Mouse (Mus musculus) embryonic facial prominence, embryonic 14.5 days (tissue): ENCODE data around the gene Mrpl54. TPM values are rescaled to one million over a fixed set of nuclear protein-coding genes. Genes with fewer than 3 reads are reported as not detected.

ENCODE experiments used
- ATAC-seq: fragments of 200-750 bp; cut with Nextera tagmentation; 2 replicates; pipeline ENCODE4 v1.8.0; 2017; ENCODE audit warnings: low read depth, moderate number of reproducible peaks, moderate TSS enrichment
- DNase-seq: peaks from one replicate; pipeline ENCODE4 v3.0.0-alpha.2; 2015; ENCODE audit warnings: low spot score
- H3K27ac ChIP-seq: fragments of 300-500 bp; sonication (generic); replicated peaks from 2 replicates; pipeline ENCODE4 v1.5.1; 2014; ENCODE audit warnings: low read depth, mild to moderate bottlenecking, low read length, moderate library complexity
- H3K27me3 ChIP-seq: fragments of 300-500 bp; sonication (generic); replicated peaks from 2 replicates; pipeline ENCODE4 v1.6.1; 2014; ENCODE audit warnings: low read length; ENCODE audit not compliant: control insufficient read depth, insufficient read depth
- H3K36me3 ChIP-seq: fragments of 300-500 bp; sonication (generic); 2 replicates; pipeline ENCODE4 v1.6.1; 2014; ENCODE audit warnings: low read length, mixed read lengths; ENCODE audit not compliant: control insufficient read depth, insufficient read depth
- H3K4me1 ChIP-seq: fragments of 300-500 bp; sonication (generic); 2 replicates; pipeline ENCODE4 v1.6.1; 2014; ENCODE audit warnings: antibody characterized with exemption, low read length; ENCODE audit not compliant: control insufficient read depth, insufficient read depth
- H3K4me2 ChIP-seq: fragments of 300-500 bp; sonication (generic); 2 replicates; pipeline ENCODE4 v1.6.1; 2014; ENCODE audit warnings: low read depth, mild to moderate bottlenecking, low read length, moderate library complexity, mixed read lengths
- H3K4me3 ChIP-seq: fragments of 300-500 bp; sonication (generic); 2 replicates; pipeline ENCODE4 v1.5.1; 2014; ENCODE audit warnings: low read depth, mild to moderate bottlenecking, low read length
- H3K9ac ChIP-seq: fragments of 300-500 bp; sonication (generic); 2 replicates; pipeline ENCODE4 v1.6.1; 2014; ENCODE audit warnings: low read depth, mild to moderate bottlenecking, low read length, moderate library complexity, mixed read lengths
- H3K9me3 ChIP-seq: fragments of 300-500 bp; sonication (generic); 2 replicates; pipeline ENCODE4 v1.6.1; 2016; ENCODE audit warnings: low read length; ENCODE audit not compliant: control insufficient read depth
- WGBS: fragments of 180-500 bp; shearing (Covaris S2); extraction: QIAGEN DNeasy Blood & Tissue Kit; methylation state at CpG from one replicate; pipeline ENCODE4 v1.1.7; 2014; 5-methylcytosine and 5-hydroxymethylcytosine counted together
- polyA plus RNA-seq: library from polyadenylated mRNA; unstranded; fragments of >200 nt; fragmentation: Nextera tagmentation; extraction: Ambion mirVana; gene quantifications from 2 replicates; pipeline ENCODE4 v1.2.1, GENCODE M21; 2014

The Mrpl54 gene
- polyA plus RNA-seq, 1 experiment from 2014 or later, result 196 TPM

GRCm38 (mm10) chr10:81247804-81248203 lies 18.9 kb downstream of the Mrpl54 start:
- H3K9ac ChIP-seq, result no peak overlapping the region
- WGBS, result 94% methylated on average over 2 of the region's 2 CpGs
- ATAC-seq (no peak), DNase-seq (no peak)
- no peaks in the 10 kb centered on the region for H3K9me3 ChIP-seq
- H3K4me3 ChIP-seq, result no peak overlapping the region
- H3K36me3 ChIP-seq, result 0 out of 2 replicates have a peak, but pooled peaks cover 6% of the 10 kb centered on the region
- peaks cover 19% of the 10 kb centered on the region for H3K27me3 ChIP-seq
- no peak overlapping the region for H3K4me2 ChIP-seq
- H3K27ac ChIP-seq, result no peak overlapping the region
- H3K4me1 ChIP-seq, result peaks cover 1% of the 10 kb centered on the region; the same call in 1 of the 2 replicates

- no peak for DNase-seq
- ATAC-seq, result no peak
- 0 out of 2 replicates have a peak, but pooled peaks cover 3% of the 10 kb centered on the region for H3K36me3 ChIP-seq
- H3K4me3 ChIP-seq, result no peak overlapping the region
- no peak overlapping the region for H3K9ac ChIP-seq
- peaks cover 11% of the 10 kb centered on the region for H3K27me3 ChIP-seq
- H3K4me1 ChIP-seq, result no peaks in the 10 kb centered on the region
- H3K27ac ChIP-seq, result no peak overlapping the region
- H3K9me3 ChIP-seq, result no peaks in the 10 kb centered on the region
- 88% methylated on average over 6 of the region's 6 CpGs for WGBS
- H3K4me2 ChIP-seq, result no peak overlapping the region
Measured at GRCm38 (mm10) chr10:81245166-81245565, 21.6 kb downstream of the Mrpl54 start.

- H3K27me3 ChIP-seq, result peaks cover 17% of the 10 kb centered on the region
- no peaks in the 10 kb centered on the region for H3K4me1 ChIP-seq
- H3K9ac ChIP-seq, result no peak overlapping the region
- H3K27ac ChIP-seq, result no peak overlapping the region
- H3K4me3 ChIP-seq, result no peak overlapping the region
- no peak overlapping the region for H3K4me2 ChIP-seq
- DNase-seq, result no peak
- no peaks in the 10 kb centered on the region for H3K9me3 ChIP-seq
- 9% methylated on average over 17 of the region's 17 CpGs for WGBS
- H3K36me3 ChIP-seq, result no peaks in the 10 kb centered on the region
- ATAC-seq, result peak; percentile 64
Measured at GRCm38 (mm10) chr10:81244595-81244994, 22.1 kb downstream of the Mrpl54 start.

GRCm38 (mm10) chr10:81244146-81244545 lies 22.6 kb downstream of the Mrpl54 start:
- no peak overlapping the region for H3K4me3 ChIP-seq
- no peak for ATAC-seq
- WGBS, result 61% methylated on average over 4 of the region's 4 CpGs

GRCm38 (mm10) chr10:81242021-81242420 lies 24.7 kb downstream of the Mrpl54 start:
- DNase-seq, result no peak
- Histone ChIP-seq H3K9ac (no peak overlapping the region), H3K27ac (no peak overlapping the region), H3K4me3 (no peak overlapping the region), H3K27me3 (peaks cover 26% of the 10 kb centered on the region), H3K4me2 (no peak overlapping the region), H3K9me3 (no peaks in the 10 kb centered on the region), H3K4me1 (no peaks in the 10 kb centered on the region), H3K36me3 (no peaks in the 10 kb centered on the region)
- 81% methylated on average over 16 of the region's 16 CpGs for WGBS
- no peak for ATAC-seq

More at GRCm38 (mm10) chr10:81244146-81244545, 22.6 kb downstream of the Mrpl54 start:
- Histone ChIP-seq H3K27me3 (peaks cover 22% of the 10 kb centered on the region), H3K4me2 (no peak overlapping the region), H3K4me1 (no peaks in the 10 kb centered on the region), H3K9ac (no peak overlapping the region), H3K9me3 (no peaks in the 10 kb centered on the region), H3K36me3 (no peaks in the 10 kb centered on the region), H3K27ac (no peak overlapping the region)
- DNase-seq, result no peak

- ATAC-seq (no peak), DNase-seq (peak; percentile 62)
- no peaks in the 10 kb centered on the region for H3K9me3 ChIP-seq
- H3K27ac ChIP-seq, result no peak overlapping the region
- H3K9ac ChIP-seq, result no peak overlapping the region
- no peak overlapping the region for H3K4me3 ChIP-seq
- no peaks in the 10 kb centered on the region for H3K36me3 ChIP-seq
- H3K4me1 ChIP-seq, result no peaks in the 10 kb centered on the region
- H3K4me2 ChIP-seq, result no peak overlapping the region
- WGBS, result 21% methylated on average over 13 of the region's 13 CpGs
- peaks cover 26% of the 10 kb centered on the region for H3K27me3 ChIP-seq
Measured at GRCm38 (mm10) chr10:81240876-81241275, 25.9 kb downstream of the Mrpl54 start.

- Histone ChIP-seq H3K9ac (no peak overlapping the region), H3K4me3 (no peak overlapping the region), H3K27me3 (peaks cover 26% of the 10 kb centered on the region)
Measured at GRCm38 (mm10) chr10:81238618-81239017, 28.1 kb downstream of the Mrpl54 start.

GRCm38 (mm10) chr10:81236471-81237268 lies 30.1 kb downstream of the Mrpl54 start:
- WGBS, result 83% methylated on average over 12 of the region's 12 CpGs

More at GRCm38 (mm10) chr10:81238618-81239017, 28.1 kb downstream of the Mrpl54 start:
- no peak for DNase-seq
- no peaks in the 10 kb centered on the region for H3K36me3 ChIP-seq
- no peak for ATAC-seq
- WGBS, result 64% methylated on average over 2 of the region's 2 CpGs
- H3K4me2 ChIP-seq, result no peak overlapping the region
- H3K4me1 ChIP-seq, result peaks cover 2% of the 10 kb centered on the region
- no peak overlapping the region for H3K27ac ChIP-seq
- H3K9me3 ChIP-seq, result no peaks in the 10 kb centered on the region

GRCm38 (mm10) chr10:81234206-81234605 lies 32.5 kb downstream of the Mrpl54 start:
- Histone ChIP-seq H3K4me3 (no peak overlapping the region), H3K9ac (peak overlapping the region; percentile 89; the same call in 1 of the 2 replicates), H3K27ac (no peak overlapping the region), H3K4me1 (peaks cover 9% of the 10 kb centered on the region), H3K36me3 (no peaks in the 10 kb centered on the region), H3K27me3 (peaks cover 35% of the 10 kb centered on the region), H3K9me3 (no peaks in the 10 kb centered on the region), H3K4me2 (no peak overlapping the region)
- WGBS, result 82% methylated on average over 6 of the region's 6 CpGs
- no peak for ATAC-seq
- no peak for DNase-seq

More at GRCm38 (mm10) chr10:81236471-81237268, 30.1 kb downstream of the Mrpl54 start:
- H3K27ac ChIP-seq, result no peak overlapping the region
- no peak overlapping the region for H3K4me2 ChIP-seq
- H3K9ac ChIP-seq, result no peak overlapping the region
- peaks cover 33% of the 10 kb centered on the region for H3K27me3 ChIP-seq
- ATAC-seq (no peak), DNase-seq (no peak)
- H3K4me1 ChIP-seq, result peaks cover 6% of the 10 kb centered on the region
- no peak overlapping the region for H3K4me3 ChIP-seq
- H3K9me3 ChIP-seq, result no peaks in the 10 kb centered on the region
- H3K36me3 ChIP-seq, result no peaks in the 10 kb centered on the region
